Mouse (Mus musculus) ovary, adult 18-20 months (tissue): ENCODE measurements around the gene Tmcc3.
A peak's percentile ranks its signal among the peaks of the same experiment; 100 is the strongest.

Experiments
- DNase-seq: peaks from one replicate; pipeline ENCODE4 v3.0.0; 2022; ENCODE audit warnings: low spot score, mixed read lengths

The Tmcc3 gene

DNA sequence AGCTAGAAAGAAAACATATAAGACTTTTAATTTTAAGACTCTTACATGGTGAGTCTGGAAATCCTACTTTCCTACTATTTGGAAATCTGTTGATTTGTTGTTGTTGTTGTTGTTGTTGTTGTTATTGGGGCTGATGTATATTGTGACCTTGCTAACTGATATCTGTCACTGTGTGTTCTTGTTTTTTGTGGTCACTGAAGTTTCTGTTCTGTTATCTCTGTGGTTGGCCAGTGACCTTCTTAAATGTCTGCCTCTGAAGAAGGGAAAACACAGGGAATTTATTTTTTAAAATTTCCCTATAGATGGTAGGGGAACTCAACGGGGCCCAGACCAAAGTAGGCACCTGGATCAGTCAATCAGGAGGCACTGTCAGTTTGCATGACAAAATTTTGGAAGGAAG, 48.9 kb downstream of the Tmcc3 start:
- no peak for DNase-seq

DNA sequence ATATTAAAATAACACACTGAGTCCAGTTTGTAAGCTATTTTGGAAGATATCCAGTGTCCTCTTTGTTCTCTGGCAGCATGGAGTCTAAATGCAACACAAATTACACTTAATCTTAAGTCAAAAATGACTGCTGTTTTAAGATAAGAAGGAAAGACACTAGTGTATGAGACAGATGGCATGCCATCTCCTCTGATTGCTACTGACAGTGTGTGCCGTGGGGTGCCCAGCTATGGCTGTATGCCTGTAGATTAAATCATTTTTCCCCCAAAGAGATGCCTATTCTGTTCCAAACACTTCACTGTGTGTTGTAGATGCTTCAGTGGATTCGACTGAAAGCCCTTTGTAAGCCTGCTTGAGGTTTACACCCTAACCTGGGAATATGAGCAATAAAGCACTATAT, 59.5 kb downstream of the Tmcc3 start:
- DNase-seq: no peak

DNA sequence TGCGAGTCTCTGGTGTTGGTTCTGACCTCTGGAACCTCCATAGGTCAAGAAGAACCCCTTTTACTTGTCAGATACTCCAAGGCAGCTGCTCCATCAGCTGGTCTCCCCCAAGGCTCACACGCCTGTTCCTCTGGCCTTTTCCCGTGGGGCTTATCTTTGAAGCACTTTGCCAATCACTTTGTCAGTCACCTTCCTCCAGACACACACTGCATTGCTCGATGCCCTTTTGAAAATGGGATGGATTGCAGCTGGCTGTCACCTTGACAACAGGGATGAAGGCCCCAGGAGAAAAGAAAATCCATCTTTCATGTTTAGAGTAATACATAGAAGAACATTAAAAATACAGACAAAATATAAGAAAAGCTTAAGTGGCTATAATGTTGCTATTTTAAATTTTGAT, 65.2 kb downstream of the Tmcc3 start:
- DNase-seq: no peak

DNA sequence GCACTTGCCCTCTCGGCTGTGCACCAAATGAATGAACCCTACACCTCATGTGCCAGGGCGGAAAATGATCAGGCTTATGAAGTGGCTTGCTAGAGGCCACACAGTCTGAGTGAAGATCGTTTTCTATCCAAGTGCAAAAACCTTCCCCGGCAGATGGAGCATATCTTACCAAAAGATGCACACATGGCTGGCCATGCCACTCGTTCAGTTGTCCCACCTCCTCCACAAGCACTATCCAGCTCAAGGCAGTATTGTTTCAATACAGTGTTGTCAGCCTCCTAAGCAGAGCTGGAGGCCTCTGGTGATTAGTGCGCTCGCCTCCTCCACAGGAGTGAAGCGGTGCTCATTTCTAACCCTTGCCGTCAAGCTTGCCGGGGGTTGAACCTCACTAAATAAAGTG, 66.1 kb downstream of the Tmcc3 start:
- no peak for DNase-seq

DNA sequence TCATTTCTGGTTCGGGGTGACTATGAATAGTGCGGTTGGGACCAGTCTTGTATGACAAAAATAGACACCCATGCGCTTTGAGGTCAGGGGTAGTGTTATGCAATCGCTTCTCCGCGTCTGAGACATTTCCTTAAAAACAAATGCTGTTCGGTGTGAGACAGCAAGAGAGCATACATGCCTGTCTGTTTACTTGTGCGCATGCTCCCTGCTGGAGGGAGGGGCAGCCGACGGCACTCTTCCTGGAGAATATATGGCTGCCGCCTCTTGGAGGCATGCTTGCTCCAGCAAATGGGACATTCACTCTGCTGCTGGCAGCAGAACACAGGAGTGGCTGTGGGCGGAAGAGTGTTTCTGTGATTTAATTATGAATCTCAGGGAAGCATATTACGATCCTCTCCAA, 66.6 kb downstream of the Tmcc3 start:
- DNase-seq: peak; percentile 71

DNA sequence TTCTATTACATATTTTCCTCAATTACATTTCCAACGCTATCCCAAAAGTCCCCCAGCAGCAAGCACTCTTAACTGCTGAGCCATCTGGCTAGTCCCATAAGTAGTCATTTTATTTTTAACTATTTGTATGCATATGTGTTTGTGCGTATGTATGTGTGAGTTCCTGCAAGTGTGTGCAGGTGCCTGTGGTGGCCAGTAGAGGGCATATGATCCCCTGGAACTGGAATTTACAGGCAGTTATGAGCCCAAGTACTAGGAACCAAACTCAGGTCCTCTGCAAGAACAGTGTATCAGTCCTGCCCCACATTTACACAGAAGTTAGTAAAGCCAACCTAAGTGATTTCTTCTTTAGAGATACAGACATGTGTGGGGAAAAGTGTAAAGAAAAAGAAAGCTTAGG, 68.3 kb downstream of the Tmcc3 start:
- no peak for DNase-seq

DNA sequence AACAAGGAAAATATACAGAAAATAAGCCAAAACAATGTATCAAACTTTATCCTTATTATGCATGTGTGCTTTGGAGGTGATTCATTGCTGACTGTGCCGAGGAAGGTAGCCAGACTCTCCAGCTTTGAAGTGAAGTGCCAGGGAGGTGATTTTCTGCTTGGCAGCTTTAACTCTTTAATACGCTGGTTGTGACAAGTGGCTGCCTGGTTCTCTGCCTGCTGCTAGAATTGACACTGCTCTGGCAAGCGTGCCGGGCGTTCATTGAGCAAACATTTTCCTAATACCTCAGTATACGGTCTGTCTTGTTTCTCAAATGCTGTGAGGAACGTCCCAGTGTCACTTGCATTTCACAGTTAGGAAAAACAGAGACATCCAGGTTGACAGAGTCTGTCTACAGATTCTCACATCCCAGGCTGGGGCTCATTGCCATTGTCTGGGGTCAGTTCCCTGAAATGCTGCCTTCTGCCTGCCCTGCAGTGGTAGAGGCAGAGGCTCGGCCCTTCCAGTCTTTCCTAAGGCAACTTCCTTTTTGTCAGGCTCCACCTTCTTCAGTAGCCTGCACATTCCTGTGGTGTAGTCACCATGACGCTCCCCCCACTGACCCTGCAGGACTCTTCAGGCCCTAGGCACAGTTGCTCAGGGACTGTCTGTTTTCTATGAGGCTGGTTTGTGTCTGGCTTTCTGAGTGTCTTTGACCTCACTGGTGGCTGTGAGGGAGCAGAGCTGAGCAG, 69.1 kb downstream of the Tmcc3 start:
- no peak for DNase-seq

DNA sequence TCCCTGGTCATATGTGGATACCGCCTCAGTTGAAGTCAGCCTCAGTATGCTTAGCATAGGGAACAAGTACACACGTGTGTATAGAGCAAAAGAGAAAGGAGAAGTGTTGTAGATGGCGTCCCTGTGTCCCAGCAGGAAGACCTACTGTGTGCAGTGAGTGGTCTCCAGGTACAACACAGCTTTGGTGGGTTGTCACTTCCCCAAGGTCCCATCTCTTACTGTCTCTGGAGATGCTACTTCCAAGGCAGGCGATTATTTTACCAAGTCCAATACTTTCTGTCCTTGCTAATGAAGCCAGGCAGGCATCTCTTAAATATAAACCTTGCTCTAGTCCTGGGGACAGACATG, 69.6 kb downstream of the Tmcc3 start:
- DNase-seq: no peak

DNA sequence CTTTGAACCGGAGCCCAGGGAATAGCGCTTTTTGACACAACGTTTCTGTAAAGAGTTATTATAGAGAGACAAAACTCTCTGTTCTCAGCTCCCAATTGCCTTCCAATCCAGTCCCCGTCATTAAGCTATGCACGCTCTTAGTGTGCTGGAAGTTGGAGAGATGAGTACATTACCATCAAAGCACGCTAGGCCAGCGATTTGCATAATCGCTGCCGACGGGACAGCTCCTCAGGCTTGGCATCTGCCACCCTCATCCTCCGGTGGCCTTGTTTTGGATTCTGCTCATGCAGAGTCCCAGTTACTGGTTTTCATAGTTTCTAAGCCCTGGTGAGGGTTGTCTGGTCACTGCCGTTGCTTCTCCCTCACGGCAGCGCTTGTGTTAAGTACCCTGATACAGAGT, 70.9 kb downstream of the Tmcc3 start:
- DNase-seq: no peak

DNA sequence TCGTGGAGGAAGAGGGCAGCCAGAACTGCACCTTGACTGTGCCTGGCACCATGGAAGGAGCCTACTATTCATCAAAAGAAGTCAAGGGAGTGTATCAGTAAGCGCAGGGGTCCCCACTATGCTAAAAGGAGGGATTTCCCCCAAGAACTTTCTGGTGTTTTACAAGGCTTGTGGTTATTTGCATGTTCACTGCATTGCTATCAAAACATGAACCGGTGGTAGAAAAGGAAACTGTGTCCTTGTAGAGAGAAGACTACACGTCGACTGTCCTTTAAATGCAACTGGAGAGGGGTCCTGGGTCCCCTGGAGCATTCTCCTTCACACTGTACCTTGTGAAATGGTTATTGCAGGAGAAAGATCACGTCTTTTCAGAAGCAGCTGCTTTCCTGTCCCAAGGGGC, 71.8 kb downstream of the Tmcc3 start:
- DNase-seq: no peak

DNA sequence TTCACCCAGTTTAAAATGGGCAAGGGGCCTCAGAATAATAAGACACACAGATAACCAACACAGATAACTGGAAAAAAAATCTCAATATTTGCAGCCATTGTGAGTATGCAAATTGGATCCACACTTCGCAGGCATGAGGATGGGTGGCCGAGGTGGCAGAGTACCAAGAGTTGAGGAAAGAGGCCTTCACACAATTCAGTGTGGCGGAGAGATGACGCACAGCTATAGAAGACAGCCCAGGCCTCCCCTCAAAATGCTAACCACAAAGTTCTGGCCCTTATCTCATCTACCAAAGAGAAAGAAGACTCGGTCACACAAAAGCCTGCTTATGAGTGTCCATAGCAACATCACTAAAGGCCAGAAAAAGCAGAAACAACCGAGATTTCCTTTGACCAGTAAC, 77.5 kb downstream of the Tmcc3 start:
- DNase-seq: no peak

DNA sequence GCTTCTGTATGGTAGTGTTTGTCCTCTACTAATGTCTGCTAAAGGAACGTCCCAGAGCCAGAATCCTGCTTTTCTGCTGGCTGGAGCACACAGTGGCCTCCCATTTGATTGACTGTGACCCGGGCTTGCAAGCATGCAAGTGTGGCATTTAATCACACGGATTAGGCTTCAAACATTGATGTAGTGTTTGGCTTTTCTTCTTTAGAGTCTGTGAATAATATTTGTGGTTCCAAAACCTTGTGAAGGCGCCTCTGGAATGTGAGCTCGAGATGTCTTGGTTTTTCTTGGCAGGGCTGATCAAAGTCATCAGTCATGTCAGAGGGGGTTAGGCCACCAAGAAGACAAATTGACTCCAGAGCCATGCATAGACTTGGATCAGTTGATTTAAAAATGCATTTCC, 79.3 kb downstream of the Tmcc3 start:
- DNase-seq: no peak

DNA sequence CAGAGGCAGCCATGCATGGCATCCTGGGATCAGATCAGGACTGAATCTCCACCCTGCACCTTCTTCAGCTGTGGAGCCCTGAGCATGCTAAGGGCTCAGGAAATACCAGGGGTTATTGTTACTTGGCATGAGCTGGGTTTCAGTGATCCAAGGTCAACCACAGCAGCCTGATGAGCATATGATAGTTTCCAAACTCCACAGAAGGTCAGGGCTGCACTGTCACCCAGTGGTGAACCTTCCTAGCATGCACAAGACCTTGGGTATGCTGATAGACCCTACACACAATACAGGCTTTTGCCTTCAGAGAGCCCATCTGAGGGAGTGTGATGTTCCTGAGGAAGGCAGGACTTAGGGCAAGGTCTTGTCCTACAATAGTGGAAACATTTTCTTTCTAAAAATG, 82.5 kb downstream of the Tmcc3 start:
- no peak for DNase-seq

DNA sequence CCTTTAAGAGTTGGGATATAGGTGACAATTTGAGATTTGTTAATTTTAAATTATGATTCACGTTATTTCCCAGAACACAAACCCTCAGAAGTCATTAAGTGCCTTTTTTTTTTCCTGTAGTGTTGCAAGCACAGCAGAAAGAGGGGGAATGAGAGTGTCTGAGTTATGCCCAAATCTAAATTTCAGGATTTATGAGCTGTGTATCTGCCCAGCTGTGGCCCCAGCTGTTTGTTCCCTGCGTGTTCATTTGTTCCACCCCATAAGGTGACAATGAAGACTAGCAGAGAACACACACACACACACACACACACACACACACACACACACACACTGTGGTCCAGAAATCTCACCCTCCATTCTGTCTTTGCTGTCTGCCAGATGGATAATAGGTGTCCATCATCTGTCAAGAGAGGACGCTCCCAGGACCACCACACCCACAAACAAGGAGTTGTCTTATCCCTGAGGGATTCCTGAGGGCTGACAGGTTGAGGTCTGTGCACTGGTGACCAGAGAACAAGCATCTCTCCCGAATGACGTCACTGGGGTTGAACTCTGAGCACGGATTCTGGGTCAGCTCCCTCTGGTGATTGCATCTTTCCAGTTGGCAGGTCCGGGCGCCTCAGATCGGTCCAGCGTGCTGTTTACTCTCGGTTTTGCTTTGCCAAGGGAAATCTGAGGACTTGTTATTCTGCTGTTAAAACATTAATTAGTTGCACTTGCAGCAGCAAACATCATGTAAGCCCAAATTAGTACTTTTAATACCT, 86.3 kb downstream of the Tmcc3 start:
- DNase-seq: no peak

DNA sequence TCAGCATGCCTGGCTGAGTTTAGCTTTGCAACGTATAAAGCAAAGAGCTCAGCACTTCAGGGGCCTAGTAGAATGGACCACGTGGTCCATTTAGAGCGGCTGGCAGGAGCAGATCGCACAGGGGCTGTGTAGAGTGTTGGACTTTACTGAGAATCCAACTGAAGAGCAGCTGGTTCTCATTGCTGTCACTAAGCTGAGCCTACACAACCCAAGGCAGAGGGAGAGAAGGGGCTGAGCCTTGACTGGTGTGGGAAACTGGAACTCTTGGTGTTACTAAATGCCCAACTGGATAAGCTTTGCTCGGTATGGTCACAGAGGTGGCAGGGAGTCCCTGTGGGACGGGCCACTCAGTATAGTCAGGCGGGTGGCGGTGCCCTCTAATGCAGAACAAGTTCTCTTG, 89.1 kb downstream of the Tmcc3 start:
- no peak for DNase-seq

DNA sequence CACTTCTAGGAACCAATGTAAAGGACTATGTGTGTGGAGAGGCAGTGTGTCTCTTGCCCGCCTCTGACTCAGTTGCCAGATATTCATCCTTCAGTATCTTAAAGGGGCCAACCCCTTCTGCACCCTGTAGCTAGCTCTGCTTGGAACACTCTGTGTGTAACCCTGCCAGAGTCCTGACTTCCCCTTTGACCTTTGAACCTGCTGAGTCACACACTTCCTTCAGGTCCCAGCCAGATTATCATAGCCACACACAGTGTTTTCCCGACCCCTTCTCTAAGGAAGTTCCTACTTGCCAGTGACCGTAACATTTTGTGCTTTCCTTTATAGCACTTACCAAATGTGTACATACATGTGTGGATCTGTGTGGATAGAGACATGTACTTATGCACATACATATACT, 93.7 kb downstream of the Tmcc3 start:
- no peak for DNase-seq

DNA sequence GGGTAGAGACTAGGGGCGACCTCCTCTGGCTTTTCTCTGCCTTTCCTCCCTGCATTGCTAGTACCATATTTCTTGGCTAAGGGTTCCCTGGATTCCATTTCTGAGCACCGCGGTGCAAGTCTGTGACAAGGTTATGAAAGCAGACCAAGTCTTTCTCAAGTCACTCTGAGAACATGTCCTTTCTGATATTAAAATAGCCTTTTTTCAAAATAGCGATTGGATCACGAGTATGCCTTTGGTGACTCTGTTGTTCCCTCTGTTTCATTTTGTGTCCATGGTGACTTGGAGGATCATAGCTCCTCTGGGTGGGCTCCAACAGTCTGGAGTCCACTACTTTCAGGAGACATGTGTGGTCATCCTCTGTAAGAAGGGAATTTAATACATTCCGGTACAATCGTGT, 95.1 kb downstream of the Tmcc3 start:
- no peak for DNase-seq

DNA sequence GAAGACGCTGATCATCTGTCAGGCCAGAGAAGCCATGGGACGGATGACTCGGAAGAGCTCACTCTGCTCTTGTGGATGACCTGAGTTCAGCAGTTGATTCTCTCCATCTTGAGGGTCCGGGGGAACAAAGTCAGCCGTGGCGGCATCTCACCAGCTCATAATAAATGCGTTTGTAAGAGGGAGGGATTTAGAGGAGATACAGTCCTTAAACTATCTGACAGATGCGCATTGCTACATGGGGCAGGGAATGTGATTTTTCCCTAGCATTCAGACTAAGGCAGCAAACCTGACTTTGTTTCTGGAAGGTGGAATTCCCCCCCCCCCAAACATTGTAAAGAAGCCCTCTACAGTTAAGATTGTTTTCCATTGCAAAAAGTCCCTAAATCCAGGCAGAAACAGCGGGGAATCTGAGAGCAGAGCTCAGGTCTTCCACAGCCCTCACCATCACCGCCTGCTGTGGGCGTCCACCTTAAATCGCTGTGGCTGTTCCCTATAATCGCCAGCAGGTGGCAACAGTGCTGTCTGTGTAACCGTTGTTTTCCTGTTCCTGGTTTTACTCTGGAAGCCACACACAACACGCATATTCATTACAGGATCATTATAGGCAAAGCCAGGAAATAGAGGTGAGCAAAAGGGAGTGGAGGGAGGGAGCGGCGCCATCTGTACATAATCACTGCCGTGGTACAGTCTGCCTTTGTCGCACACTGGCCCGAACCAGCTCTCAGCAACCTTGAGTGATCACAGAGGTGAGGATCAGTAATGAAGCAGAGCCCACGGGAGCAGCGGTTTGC, 96.8 kb downstream of the Tmcc3 start:
- DNase-seq: peak; percentile 45

DNA sequence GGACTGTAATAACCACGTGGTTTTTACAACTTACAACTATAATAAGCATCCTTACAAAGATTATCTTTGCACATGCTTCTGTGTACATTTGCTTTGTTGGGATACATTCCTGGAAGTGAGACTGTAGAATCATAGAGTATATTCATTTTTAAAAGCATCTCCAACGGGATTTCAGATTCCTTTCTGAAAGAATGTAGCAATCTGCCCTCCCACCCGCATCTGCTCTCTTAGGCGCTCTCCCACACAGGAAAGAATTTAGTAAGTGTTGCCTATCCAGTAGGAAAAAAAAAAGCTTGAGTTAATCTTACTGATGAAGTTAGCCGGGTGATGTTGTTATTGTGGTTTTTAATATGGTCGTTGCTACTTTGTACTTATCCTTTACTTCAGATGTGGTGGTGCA, 97.9 kb downstream of the Tmcc3 start:
- DNase-seq: no peak

DNA sequence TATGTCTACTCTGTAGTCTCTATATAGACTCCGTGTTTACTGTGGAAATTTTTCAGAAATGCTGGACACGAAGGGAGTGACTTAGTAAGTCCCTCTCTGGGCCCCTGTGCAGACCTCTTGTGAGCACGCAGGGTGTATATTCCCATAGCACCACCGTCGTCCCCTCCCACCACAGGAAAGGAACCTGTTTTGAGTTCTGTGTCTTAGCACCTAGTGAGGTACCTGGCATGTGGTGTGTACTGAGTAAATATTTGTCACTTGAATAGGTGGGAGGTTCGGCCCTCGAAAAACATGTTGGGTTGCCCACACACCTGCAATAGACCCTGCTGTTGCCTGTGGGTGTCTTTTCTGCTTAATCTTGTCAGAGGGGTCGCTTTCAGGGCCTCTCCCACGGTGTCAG, 99.8 kb downstream of the Tmcc3 start:
- no peak for DNase-seq

DNA sequence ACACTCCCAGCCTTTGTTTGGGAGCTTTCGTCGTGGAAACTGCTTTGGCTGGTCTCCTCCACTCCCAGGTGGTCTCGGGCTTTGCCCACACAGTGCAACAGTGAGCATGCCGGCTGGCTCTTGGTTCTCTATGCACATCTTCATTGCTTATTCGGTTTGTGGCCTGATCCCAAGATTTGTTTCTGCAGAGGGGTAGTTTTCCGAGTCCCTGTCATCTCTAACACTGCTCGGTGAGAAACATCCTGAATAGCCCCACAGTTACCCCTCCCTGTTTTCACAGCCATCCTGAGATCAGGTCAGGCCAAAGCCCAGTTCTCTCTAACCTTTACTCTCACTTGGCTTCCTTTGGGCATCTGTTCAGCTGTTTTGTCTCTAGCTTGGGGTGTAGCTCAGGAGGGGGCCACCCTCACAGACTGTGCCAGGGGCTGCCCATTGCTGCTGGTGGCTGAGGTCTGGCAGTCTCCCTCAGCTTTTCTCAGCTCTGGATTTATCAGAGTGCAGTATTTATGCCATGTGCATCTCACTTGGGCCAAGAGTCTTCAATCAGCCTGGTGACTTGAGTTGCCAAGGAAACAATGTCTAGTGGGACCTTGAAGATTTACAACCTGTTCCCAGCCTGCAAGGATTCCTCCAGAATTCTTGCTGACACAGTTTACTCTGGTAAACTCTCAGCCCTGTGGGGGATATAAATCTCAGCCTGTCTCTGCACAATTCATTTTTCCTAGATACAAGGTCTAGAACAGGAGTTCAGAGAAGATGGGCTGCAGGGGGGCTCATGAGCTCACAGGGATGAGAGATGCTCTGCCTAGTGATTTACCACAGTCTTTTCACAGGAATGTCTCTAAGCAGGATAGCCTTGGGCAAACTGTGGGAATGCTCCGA, 102.3 kb downstream of the Tmcc3 start:
- DNase-seq: no peak
